In the genomic region with DNA sequence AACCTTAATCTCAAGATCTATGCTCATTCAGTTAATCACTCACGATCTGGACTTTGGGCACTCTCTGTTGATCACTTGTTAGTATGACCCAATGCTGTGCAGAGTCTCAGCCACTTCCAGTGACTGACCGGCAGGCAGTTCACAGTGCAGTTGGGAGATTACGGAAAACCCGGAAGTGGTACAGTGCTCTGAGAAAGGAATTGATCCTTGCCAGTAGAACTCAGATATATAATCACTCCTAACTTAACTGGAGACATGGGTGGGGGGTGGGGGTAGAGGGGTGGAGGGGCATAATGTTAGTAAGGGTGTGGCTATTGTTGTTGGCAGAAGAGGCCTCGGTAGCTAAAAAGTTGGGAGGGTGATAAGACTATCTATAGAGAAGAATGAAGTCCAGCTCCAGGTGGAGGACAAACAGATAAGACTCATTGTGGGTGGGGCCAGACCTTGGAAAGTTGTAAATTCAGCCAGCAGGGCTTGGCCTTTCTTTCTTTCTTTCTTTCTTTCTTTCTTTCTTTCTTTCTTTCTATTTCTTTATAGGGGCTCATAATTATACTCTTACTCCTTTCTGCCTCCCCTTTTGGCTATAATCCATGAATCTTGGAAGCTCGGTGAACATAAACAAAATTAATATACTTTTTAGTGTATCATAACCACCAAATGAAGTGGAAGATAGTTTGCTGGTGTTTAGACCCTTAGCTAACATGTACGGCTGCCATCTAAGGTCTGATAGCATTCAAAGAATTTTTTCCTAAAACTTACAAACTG, we compare ENCODE assay signal across 15 mouse cellular contexts. TPM values are rescaled to one million over a fixed set of nuclear protein-coding genes. Genes with fewer than 3 reads are reported as not detected.
DNase-seq lines count a peak whose midpoint lies in the region; ATAC-seq and TF ChIP-seq lines count a peak whose summit lies in the region.
"Had no signal": no experiment of that assay in that cellular context is flagged by ENCODE, and none has a peak within 500 bp of the region (broad histone marks: within the 10 kb centered on the region; RNA-seq: fewer than 3 reads in every experiment).

No protein-coding gene starts in this region.

- intact Hi-C loops in heart, postnatal 36 days (cut with DNase I) = loop anchor here (5.0 kb wide), 2 partner anchors 92 to 148 kb away; no protein-coding TSS in a partner anchor

- no peak overlapping the region for H3K4me3 ChIP-seq in heart, embryonic 11.5 days (ENCODE audit: low read depth, low read length)
- H3K4me3 ChIP-seq in G1E (ENCODE audit: low read depth, low read length) = peak overlapping the region; percentile 45; the same call in 1 of the 2 replicates
- H3K4me3 ChIP-seq in erythroblast, embryonic 14.5 days (replicated peaks) = peak overlapping the region; percentile 24
- no peak overlapping the region for H3K4me3 ChIP-seq in liver, embryonic 16.5 days (ENCODE audit: low read depth, low read length)
- no peak overlapping the region for H3K4me3 ChIP-seq in thymus, adult 2 months (ENCODE audit: control insufficient read depth, insufficient read depth, low read length)
- H3K4me3 ChIP-seq: layer of hippocampus, adult 2 months; limb, embryonic 15.5 days; midbrain, embryonic 15.5 days; neural tube, embryonic 15.5 days had no signal

- ATAC-seq in heart, embryonic 11.5 days (replicated peaks; ENCODE audit: insufficient number of reproducible peaks, low FRiP score, low TSS enrichment) = peak; percentile 76
- peak; percentile 79 for ATAC-seq in G1E (ENCODE audit: extremely low read depth, insufficient number of reproducible peaks, low FRiP score, poor library complexity, severe bottlenecking)
- ATAC-seq in liver, embryonic 16.5 days (ENCODE audit: low read depth) = peak; percentile 65
- ATAC-seq: midbrain, embryonic 15.5 days; Patski had no signal

- H3K9ac ChIP-seq in heart, embryonic 11.5 days (ENCODE audit: low read depth, low read length) = no peak overlapping the region
- peak overlapping the region; percentile 44 for H3K9ac ChIP-seq in liver, embryonic 16.5 days (ENCODE audit: low read depth, low read length)
- H3K9ac ChIP-seq: limb, embryonic 15.5 days; midbrain, embryonic 15.5 days; neural tube, embryonic 15.5 days had no signal

- H3K27ac ChIP-seq in heart, embryonic 11.5 days (ENCODE audit: low read depth, low read length) = peak overlapping the region; percentile 87
- H3K27ac ChIP-seq in liver, embryonic 16.5 days (ENCODE audit: low read length) = peak overlapping the region; percentile 90
- H3K27ac ChIP-seq in thymus, adult 2 months (ENCODE audit: control insufficient read depth, insufficient read depth, low read length) = no peak overlapping the region
- H3K27ac ChIP-seq: layer of hippocampus, adult 2 months; limb, embryonic 15.5 days; midbrain, embryonic 15.5 days; neural tube, embryonic 15.5 days had no signal

- H3K27me3 ChIP-seq in heart, embryonic 11.5 days (ENCODE audit: control insufficient read depth, insufficient read depth, low read length) = no peaks in the 10 kb centered on the region
- H3K27me3 ChIP-seq in G1E (ENCODE audit: insufficient read depth, low read length) = no peaks in the 10 kb centered on the region
- no peaks in the 10 kb centered on the region for H3K27me3 ChIP-seq in erythroblast, embryonic 14.5 days (ENCODE audit: control insufficient read depth)
- H3K27me3 ChIP-seq in liver, embryonic 16.5 days (ENCODE audit: control insufficient read depth, insufficient read depth, low read depth, low read length) = no peaks in the 10 kb centered on the region
- H3K27me3 ChIP-seq in thymus, adult 2 months (ENCODE audit: control insufficient read depth, insufficient read depth, low read length) = no peaks in the 10 kb centered on the region
- H3K27me3 ChIP-seq: limb, embryonic 15.5 days; midbrain, embryonic 15.5 days; neural tube, embryonic 15.5 days; Patski had no signal

- H3K4me2 ChIP-seq in heart, embryonic 11.5 days = no peak overlapping the region
- H3K4me2 ChIP-seq in liver, embryonic 16.5 days (ENCODE audit: low read depth, low read length) = peak overlapping the region; percentile 50
- H3K4me2 ChIP-seq: limb, embryonic 15.5 days; midbrain, embryonic 15.5 days; neural tube, embryonic 15.5 days had no signal

- H3K9me3 ChIP-seq in heart, embryonic 11.5 days (replicated peaks; ENCODE audit: control insufficient read depth, low read length) = no peaks in the 10 kb centered on the region
- H3K9me3 ChIP-seq in G1E (replicated peaks) = no peaks in the 10 kb centered on the region
- no peaks in the 10 kb centered on the region for H3K9me3 ChIP-seq in erythroblast, embryonic 14.5 days (ENCODE audit: control insufficient read depth, low read length)
- H3K9me3 ChIP-seq in liver, embryonic 16.5 days (replicated peaks; ENCODE audit: control insufficient read depth, low read length) = no peaks in the 10 kb centered on the region
- H3K9me3 ChIP-seq: limb, embryonic 15.5 days; midbrain, embryonic 15.5 days; neural tube, embryonic 15.5 days had no signal

- 51% methylated on average over 7 of the region's 7 CpGs for WGBS in heart, embryonic 11.5 days (ENCODE audit: insufficient replicate concordance)
- WGBS in liver, embryonic 16.5 days (ENCODE audit: insufficient replicate concordance) = 15% methylated on average over 7 of the region's 7 CpGs
- 87% methylated on average over 7 of the region's 7 CpGs for WGBS in thymus, adult 2 months

- H3K36me3 ChIP-seq in heart, embryonic 11.5 days (ENCODE audit: control insufficient read depth, insufficient read depth, low read length) = no peaks in the 10 kb centered on the region
- no peaks in the 10 kb centered on the region for H3K36me3 ChIP-seq in G1E (replicated peaks)
- H3K36me3 ChIP-seq in erythroblast, embryonic 14.5 days (ENCODE audit: control insufficient read depth) = no peaks in the 10 kb centered on the region; the same call in 1 of the 2 replicates
- H3K36me3 ChIP-seq in liver, embryonic 16.5 days (ENCODE audit: control insufficient read depth, insufficient read depth) = no peaks in the 10 kb centered on the region
- H3K36me3 ChIP-seq in thymus, adult 2 months (ENCODE audit: control insufficient read depth, insufficient read depth, low read length) = no peaks in the 10 kb centered on the region
- H3K36me3 ChIP-seq: limb, embryonic 15.5 days; midbrain, embryonic 15.5 days; neural tube, embryonic 15.5 days had no signal

- DNase-seq in heart, postnatal 36 days = no peak
- peak; percentile 67 for DNase-seq in G1E (ENCODE audit: low spot score)
- DNase-seq in left cerebral cortex, adult 11 months (ENCODE audit: low spot score) = no peak
- DNase-seq in right cerebral cortex, postnatal 25 days = no peak
- DNase-seq in thymus, adult 2 months = no peak
- DNase-seq: adrenal gland, postnatal 14 days; cerebellum, postnatal 14 days had no signal

- TF ChIP-seq CTCF in G1E (IDR thresholded peaks at IDR 0.05; ENCODE audit: low read depth, low read length) = no peak
- no peak for TF ChIP-seq CTCF in thymus, adult 2 months (IDR thresholded peaks at IDR 0.05; ENCODE audit: borderline replicate concordance, control insufficient read depth, extremely low read depth, insufficient read depth, low read length, poor library complexity)

- H3K4me1 ChIP-seq in heart, embryonic 11.5 days (ENCODE audit: control insufficient read depth, insufficient read depth, low read length) = no peaks in the 10 kb centered on the region
- H3K4me1 ChIP-seq in G1E (ENCODE audit: insufficient read depth, low read depth, low read length) = peaks cover 78% of the 10 kb centered on the region
- peaks cover 72% of the 10 kb centered on the region for H3K4me1 ChIP-seq in erythroblast, embryonic 14.5 days (ENCODE audit: control insufficient read depth)
- H3K4me1 ChIP-seq in liver, embryonic 16.5 days (ENCODE audit: control insufficient read depth, low read depth, low read length) = peaks cover 54% of the 10 kb centered on the region
- H3K4me1 ChIP-seq in thymus, adult 2 months (replicated peaks; ENCODE audit: control insufficient read depth, insufficient read depth, low read length) = peaks cover 6% of the 10 kb centered on the region
- H3K4me1 ChIP-seq: limb, embryonic 15.5 days; midbrain, embryonic 15.5 days; neural tube, embryonic 15.5 days had no signal

- TF ChIP-seq POLR2A in thymus, adult 2 months (IDR thresholded peaks at IDR 0.05; ENCODE audit: control insufficient read depth, extremely low read depth, insufficient read depth, low read length, poor library complexity) = no peak

RNA-seq across cellular contexts. Expression of a gene that starts 55.9 kb away (rescaled TPM):
- polyA plus RNA-seq in heart, embryonic 11.5 days (2014; fragmentation: Nextera tagmentation; extraction: Ambion mirVana) = 10.7 and 14.8 TPM in 2 replicates
- 10 to 100 TPM; 15.4 to 16.2 TPM for total RNA-seq in heart, postnatal 36 days (2021)
- total RNA-seq in G1E (2014; fragmentation: Nextera tagmentation) (622 and 664 TPM in 2 replicates), G1E (2017) (341 and 382 TPM in 2 replicates)
- 142 and 168 TPM in 2 replicates for polyA plus RNA-seq in G1E (2012)
- 0.32 and 0.57 TPM in 2 replicates for polyA plus RNA-seq in erythroblast, embryonic 14.5 days (2012)
- polyA plus RNA-seq in liver, embryonic 16.5 days (2015; fragmentation: Nextera tagmentation; extraction: Ambion mirVana) = 4.6 and 4.8 TPM in 2 replicates
- polyA plus RNA-seq in thymus, adult 2 months (2012; rRNA removed) = 47.0 and 84.3 TPM in 2 replicates

Comparison
In these comparisons a context has a peak if more than half of its experiments do, and no peak if none do; other contexts are left out.
1. H3K4me3 ChIP-seq: peak in G1E (single experiment) and erythroblast, embryonic 14.5 days (single experiment); none in heart, embryonic 11.5 days (single experiment), liver, embryonic 16.5 days (single experiment) and thymus, adult 2 months (single experiment).
2. Peak in every context shown above with its lines, with median percentiles within 50 percentile points of each other: ATAC-seq.